Mouse (Mus musculus): ENCODE results near the gene Cux1.

The Cux1 gene

DNA sequence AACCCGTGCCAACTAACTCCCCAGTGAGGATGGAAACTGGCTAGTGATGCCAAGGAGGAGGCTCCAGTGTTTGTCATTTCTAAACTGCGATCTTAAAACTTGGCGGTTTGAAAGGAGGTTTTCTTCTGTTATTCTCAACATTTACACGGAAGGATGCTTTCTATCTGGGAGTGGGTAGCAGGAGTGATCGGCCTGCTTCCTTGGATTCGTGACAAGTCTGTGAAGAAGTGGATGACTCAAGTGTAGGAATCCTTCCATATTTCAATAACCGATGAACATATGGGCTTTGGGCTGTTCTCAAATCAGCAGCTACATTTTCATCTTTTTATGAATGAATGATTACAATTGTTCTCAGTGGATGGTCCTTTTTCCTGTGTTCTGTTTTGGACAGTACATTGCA, 282.2 kb downstream of the Cux1 start:
- Histone ChIP-seq H3K27me3 (ENCODE audit: control insufficient read depth, insufficient read depth, low read length, poor library complexity, severe bottlenecking) (no peaks in the 10 kb centered on the region), H3K36me3 (ENCODE audit: control insufficient read depth, insufficient read depth, low read length, poor library complexity, severe bottlenecking) (peaks cover 6% of the 10 kb centered on the region)
- no peak for DNase-seq (ENCODE audit: low read depth, low spot score)

DNA sequence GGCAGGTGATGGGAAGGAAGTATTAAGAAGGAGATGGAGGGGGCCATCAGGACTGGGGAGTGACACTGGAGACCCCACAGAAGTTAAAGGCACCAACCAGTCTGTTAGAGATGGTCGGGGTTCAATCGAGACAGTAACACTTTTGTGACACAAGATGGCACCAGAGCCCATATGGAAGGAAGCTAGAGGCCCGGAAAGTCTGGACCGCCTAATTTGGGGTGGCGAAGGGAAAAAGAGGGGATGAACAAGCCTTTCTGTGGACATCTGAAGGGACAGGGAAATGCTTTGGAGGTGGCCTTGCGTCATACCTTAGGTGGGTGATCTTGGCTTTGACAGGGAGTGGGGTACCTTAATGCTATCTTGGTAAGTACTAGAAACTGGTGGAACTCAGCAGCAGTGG, 285.9 kb downstream of the Cux1 start:
- DNase-seq (ENCODE audit: low read depth, low spot score), result peak; percentile 28
- Histone ChIP-seq H3K27me3 (ENCODE audit: control insufficient read depth, insufficient read depth, low read length, poor library complexity, severe bottlenecking) (no peaks in the 10 kb centered on the region), H3K36me3 (ENCODE audit: control insufficient read depth, insufficient read depth, low read length, poor library complexity, severe bottlenecking) (peaks cover 17% of the 10 kb centered on the region)

DNA sequence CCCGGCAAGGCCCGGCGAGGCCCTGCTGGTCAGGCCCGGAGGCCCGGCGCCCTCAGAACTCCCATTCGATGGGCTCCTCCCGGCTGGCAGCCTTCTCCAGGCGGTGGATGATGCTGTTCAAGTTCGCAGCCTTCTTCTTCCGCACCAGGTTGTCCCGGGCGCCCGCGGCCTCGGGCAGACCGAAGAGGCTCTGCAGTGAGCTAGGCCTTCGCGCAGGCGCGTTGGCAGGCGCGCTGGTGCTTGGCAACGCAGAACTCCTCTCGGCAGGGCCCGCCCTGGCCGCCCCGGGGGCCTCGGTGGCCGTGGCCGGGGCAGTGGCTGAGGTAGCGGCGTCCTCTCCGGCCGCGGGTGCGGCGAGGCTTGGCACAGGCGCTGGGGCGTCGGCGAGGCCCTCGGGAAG, 292.6 kb downstream of the Cux1 start:
- H3K27me3 ChIP-seq (ENCODE audit: control insufficient read depth, insufficient read depth, low read length, poor library complexity, severe bottlenecking), result no peaks in the 10 kb centered on the region

DNA sequence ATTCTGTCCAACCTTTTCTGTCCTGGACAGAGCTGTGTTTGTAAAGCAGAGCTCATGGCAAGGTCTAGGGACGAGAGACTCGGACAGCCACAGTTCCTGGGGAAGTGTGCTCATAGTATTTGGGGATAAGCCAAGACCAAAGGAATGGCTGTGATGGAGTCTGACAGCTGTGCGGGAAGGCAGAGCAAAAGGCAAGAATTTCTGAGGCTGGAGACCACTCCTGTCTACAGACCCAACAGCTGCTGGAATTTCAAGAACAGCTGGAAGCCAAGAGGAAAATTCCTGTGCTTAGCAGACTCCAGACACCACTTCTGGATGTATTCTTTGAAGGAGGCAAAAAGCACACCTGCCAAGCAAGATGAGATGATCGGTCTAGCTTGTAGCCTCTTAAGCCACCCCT, 297.4 kb downstream of the Cux1 start:
- Histone ChIP-seq H3K27me3 (ENCODE audit: control insufficient read depth, insufficient read depth, low read length, poor library complexity, severe bottlenecking) (no peaks in the 10 kb centered on the region), H3K36me3 (ENCODE audit: control insufficient read depth, insufficient read depth, low read length, poor library complexity, severe bottlenecking) (peaks cover under 1% of the 10 kb centered on the region; the same call in 1 of the 2 replicates)
- DNase-seq (ENCODE audit: low read depth, low spot score), result no peak

More for the DNA sequence above, 292.6 kb downstream of the Cux1 start:
- H3K36me3 ChIP-seq (ENCODE audit: control insufficient read depth, insufficient read depth, low read length, poor library complexity, severe bottlenecking), result peaks cover 15% of the 10 kb centered on the region
- no peak for DNase-seq (ENCODE audit: low read depth, low spot score)

DNA sequence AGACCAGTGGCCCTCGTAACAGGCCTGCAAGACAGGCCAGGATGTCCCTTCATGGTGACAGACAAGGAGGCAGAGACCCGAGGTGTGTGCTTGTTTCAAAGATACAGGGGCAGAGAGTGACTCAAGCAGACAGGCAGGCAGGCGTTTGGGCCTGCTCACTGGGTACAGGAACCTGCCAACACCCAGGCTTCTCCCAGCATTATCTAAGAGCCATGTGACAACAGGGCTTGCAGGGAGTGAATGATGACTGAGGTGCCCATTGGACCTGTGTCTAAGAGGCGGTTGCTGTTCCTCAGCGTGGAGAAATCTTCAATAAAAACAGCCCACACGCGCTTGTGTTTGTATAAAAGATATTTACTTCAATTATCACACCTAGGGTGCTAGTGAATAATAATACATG, 301.2 kb downstream of the Cux1 start:
- no peaks in the 10 kb centered on the region for H3K27me3 ChIP-seq (ENCODE audit: control insufficient read depth, insufficient read depth, low read length, poor library complexity, severe bottlenecking)
- DNase-seq (ENCODE audit: low read depth, low spot score), result no peak
- H3K36me3 ChIP-seq (ENCODE audit: control insufficient read depth, insufficient read depth, low read length, poor library complexity, severe bottlenecking), result no peaks in the 10 kb centered on the region

DNA sequence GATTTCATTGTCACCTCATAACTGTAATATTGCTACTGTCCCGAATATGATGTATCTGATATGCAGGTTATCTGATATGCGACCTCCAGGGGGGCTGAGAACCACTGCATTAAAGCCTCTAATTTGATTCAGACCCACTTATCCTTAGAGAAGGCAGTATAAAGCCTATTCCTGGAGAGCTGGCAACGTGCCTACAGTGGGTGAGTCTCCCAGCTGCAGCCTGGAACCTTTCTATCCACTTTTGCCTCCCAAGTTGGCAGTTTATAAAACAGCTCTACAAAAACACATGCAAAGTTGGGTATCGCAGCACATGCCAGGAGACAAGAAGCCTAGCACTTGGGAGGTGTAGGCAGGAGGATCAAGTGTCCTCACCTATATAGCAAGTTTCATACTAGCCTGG, 303.9 kb downstream of the Cux1 start:
- no peaks in the 10 kb centered on the region for H3K36me3 ChIP-seq (ENCODE audit: control insufficient read depth, insufficient read depth, low read length, poor library complexity, severe bottlenecking)
- H3K27me3 ChIP-seq (ENCODE audit: control insufficient read depth, insufficient read depth, low read length, poor library complexity, severe bottlenecking), result no peaks in the 10 kb centered on the region
- no peak for DNase-seq (ENCODE audit: low read depth, low spot score)

DNA sequence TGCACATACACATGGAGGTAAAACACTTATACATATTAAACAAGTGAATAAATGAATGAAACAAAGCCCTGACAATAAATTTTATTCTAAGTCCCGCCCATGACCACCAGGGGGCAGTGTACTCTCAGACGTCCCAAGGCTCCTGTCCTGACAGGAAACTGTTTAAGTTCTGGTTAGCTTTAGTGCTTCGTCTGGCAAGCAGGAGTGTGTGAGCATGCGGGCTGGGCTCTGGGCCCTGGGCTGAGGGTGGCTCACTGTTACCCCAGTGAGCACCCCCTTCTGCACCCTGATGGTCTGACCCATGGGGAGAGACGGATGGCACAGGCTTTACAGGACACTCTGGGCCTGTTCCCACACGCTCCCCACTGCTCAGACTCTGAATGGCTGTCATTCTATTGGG, 308.4 kb downstream of the Cux1 start:
- no peaks in the 10 kb centered on the region for H3K36me3 ChIP-seq (ENCODE audit: control insufficient read depth, insufficient read depth, low read length, poor library complexity, severe bottlenecking)
- DNase-seq (ENCODE audit: low read depth, low spot score), result peak; percentile 79
- no peaks in the 10 kb centered on the region for H3K27me3 ChIP-seq (ENCODE audit: control insufficient read depth, insufficient read depth, low read length, poor library complexity, severe bottlenecking)

DNA sequence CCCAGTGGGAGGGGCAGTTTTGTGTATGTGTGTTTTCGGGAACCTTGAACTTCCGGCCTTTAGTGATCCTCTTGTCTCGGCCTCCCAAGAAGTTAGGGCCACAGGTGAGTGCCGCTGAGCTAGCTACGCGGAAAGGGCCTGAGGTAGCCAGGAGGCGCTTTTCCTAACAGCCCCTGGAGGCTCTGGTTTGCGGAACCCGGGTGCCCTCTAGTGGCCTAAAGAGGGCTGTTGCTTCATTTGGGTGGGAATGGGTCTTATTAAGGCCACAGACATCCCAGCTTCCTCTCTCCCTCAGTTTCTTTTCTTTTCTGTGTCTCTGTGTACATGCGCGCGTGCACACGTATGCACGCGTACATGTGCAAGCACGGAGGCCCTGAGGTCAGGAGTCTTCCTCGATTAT, 314.4 kb downstream of the Cux1 start:
- DNase-seq (ENCODE audit: low read depth, low spot score), result peak; percentile 87
- Histone ChIP-seq H3K27me3 (ENCODE audit: control insufficient read depth, insufficient read depth, low read length, poor library complexity, severe bottlenecking) (no peaks in the 10 kb centered on the region), H3K36me3 (ENCODE audit: control insufficient read depth, insufficient read depth, low read length, poor library complexity, severe bottlenecking) (no peaks in the 10 kb centered on the region)

DNA sequence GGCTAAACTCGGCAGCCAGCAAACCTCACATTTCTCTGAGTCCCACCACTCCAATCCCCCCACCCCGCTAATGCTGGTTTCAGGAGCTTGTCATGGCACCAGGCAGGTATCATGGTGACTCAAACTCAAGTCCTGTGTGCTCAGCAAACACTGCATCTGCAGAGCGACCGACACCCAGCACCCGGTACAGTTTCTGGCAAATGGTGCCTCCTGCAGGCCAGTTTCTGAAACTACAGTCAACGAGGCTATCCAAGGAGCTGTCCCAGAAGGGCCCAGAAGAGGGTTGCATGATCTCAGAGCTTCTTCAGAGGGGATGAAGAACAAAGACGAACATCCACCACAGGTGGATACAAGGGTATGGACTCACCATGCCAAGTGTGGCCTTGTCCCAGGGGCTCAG, 316.3 kb downstream of the Cux1 start:
- Histone ChIP-seq H3K27me3 (ENCODE audit: control insufficient read depth, insufficient read depth, low read length, poor library complexity, severe bottlenecking) (no peaks in the 10 kb centered on the region), H3K36me3 (ENCODE audit: control insufficient read depth, insufficient read depth, low read length, poor library complexity, severe bottlenecking) (no peaks in the 10 kb centered on the region)
- DNase-seq (ENCODE audit: low read depth, low spot score), result peak; percentile 66

DNA sequence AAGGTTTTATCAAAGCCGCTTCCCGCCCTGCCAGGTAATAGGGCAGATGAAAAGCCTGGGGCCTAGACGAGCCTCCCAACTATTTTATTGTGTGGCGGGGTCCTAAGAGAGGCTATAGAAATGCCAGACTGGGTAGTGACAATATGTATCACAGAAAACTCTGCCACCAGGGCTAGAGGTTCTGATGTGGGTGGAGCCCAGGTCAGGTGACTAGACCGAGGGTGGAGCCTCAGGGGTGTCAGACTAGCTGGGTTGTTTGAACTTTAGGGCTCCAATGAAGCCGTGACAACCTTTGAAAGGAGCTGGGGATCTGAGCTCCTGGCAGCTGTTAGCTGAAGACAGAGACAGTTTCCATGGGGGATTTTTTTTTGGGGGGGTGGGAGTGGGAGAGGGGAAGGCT, 318.8 kb downstream of the Cux1 start:
- H3K36me3 ChIP-seq (ENCODE audit: control insufficient read depth, insufficient read depth, low read length, poor library complexity, severe bottlenecking), result no peaks in the 10 kb centered on the region
- no peaks in the 10 kb centered on the region for H3K27me3 ChIP-seq (ENCODE audit: control insufficient read depth, insufficient read depth, low read length, poor library complexity, severe bottlenecking)
- DNase-seq (ENCODE audit: low read depth, low spot score), result peak; percentile 35

DNA sequence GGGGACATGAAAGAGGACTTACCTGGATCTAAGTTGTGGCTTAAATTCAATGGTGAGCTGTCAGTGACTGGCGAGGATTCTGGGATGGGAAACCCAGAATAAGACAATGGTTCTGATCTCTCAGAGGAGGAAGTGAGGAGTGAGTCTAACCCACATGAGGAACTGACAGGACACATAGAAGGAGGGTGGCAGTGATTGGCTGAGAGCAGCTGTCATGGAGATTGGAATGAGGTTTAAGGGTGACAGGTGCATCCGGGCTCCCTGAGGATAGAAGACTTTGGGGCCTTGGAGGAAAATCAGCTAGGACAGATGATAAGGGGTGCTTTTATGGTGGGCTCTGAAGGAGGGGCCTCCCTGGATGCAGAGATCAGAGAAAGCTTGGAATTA, 320.8 kb downstream of the Cux1 start, which contains the start of gene Sh2b2:
Sh2b2 (minus strand) TSS at position 105 of the 387 bp plus-strand sequence.
- Histone ChIP-seq H3K36me3 (ENCODE audit: control insufficient read depth, insufficient read depth, low read length, poor library complexity, severe bottlenecking) (no peaks in the 10 kb centered on the region), H3K27me3 (ENCODE audit: control insufficient read depth, insufficient read depth, low read length, poor library complexity, severe bottlenecking) (no peaks in the 10 kb centered on the region)
- DNase-seq (ENCODE audit: low read depth, low spot score), result peak; percentile 57

DNA sequence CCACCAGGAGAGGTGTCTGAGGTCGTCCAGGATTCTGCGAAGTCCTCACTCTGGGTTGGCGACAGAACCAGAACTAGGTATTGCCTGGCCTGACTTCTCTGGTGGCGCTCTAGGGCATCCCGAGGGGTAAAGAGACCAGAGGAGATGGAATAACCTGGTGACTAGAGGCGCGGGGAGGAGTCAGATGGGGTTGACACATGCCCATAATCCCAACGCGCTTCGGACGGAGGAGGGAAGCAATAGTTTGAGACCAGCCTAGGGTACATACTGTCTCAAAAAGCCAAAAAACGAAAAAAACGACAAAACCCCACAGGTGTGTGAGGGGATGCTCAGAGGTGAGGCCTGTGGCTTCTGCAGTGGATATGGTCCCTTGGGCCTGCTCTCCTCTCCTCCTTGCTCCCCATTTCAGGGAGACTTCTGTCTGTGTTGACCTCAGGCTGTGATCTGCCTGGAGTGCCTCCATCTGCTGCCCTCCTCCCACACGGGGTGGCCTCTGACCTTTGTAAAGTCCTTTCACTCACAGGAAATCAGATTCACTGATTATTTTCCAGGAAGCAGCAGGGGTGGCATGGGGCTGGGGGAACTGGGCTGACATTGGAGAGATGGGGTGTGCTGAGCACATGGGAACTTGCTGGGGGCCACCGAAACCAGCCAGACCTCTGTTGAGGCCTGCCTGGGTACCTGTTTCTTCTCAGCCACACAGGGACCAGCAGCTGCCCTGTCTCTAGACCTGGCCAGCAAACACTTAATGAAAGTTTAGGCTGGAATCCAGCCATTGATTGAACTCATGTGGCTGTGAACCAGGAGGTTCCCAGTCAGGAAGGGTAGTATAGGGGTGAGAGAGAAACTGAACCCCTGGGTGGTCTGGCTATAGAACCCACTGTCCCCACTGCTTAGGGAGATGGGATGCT, 321.5 kb downstream of the Cux1 start:
- Histone ChIP-seq H3K36me3 (ENCODE audit: control insufficient read depth, insufficient read depth, low read length, poor library complexity, severe bottlenecking) (no peaks in the 10 kb centered on the region), H3K27me3 (ENCODE audit: control insufficient read depth, insufficient read depth, low read length, poor library complexity, severe bottlenecking) (no peaks in the 10 kb centered on the region)
- no peak for DNase-seq (ENCODE audit: low read depth, low spot score)

DNA sequence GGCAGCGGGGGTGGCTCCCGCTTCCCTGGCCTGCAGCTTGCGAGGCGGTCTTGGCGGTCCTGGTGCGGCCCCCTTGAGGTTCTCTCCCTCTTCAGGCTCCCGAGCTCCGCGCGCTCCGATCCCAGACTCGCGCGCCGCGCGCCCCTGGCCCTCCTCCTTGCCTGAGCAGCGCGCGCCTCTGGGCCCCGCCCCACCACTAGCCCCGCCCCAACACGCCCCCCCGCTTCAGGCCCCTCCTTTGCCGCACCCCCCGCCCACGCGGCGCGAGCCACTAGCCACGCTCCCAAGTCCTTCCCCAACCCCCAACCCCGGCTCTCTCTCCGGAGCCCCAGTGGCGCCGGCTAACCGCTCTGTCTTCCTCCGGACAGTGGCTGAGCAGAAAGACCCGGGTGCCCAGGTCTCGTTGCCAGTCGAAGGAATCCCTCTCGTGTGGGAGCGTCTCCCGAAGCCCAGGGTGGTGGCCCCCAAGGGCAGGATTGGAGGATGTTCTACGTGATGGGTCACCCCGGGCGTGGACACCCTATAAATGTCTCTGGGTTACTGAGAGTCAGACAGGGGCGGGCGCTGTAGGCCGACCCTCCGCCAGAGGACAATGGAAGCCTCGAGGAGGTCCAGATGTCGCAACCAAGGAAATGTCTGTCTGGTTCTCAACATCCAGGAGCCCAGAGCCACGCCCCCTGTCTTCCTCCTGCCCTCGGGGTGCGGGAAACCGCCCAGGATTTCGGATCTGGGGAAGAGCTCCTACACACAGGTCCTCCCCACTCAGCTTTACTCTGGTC, 322.3 kb downstream of the Cux1 start:
- H3K27me3 ChIP-seq (ENCODE audit: control insufficient read depth, insufficient read depth, low read length, poor library complexity, severe bottlenecking), result no peaks in the 10 kb centered on the region
- no peaks in the 10 kb centered on the region for H3K36me3 ChIP-seq (ENCODE audit: control insufficient read depth, insufficient read depth, low read length, poor library complexity, severe bottlenecking)
- peak; percentile 81 for DNase-seq (ENCODE audit: low read depth, low spot score)

DNA sequence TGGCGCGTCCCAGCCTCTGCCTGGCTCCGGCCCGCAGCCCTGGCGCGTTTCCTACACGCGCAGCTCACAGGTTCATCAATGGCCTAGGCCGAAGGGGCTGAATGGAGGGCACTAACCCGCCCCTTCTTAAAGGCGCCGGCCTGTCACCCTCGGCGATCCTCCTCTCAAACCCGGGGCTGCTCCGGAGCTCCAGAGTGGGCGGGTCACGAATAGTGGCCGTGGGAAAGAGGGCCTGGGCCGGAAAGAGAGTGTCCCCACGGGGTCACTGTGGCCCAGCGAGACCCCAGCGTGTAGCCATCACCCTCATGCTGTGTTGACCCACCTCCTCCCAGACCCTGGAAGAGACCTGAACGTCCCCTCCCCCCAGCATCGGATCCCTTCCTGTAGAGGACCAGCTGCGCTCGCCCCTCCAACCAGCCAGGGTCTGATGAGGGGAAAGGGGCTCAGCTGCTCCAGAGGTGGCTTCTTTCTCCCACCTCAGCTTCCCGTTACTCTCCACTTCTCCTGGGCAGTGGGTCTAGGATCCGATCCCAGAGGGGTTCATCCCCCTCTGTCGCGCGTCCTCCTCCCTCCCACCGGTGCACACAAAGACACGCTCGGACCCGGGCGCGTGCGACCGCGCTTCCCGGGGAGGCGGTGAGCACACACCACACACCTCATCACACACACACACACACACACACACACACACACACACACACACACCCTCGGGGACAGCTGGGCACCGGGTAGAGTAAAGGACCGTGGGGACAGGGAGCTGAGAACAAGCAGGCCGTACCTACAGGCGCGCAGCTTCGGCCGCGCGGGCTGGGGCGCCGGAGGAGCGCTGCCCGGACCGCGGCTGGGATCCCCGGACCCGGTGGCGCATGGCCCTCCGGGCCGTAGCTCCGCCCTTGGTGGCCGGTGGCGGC, 323.2 kb downstream of the Cux1 start:
- H3K36me3 ChIP-seq (ENCODE audit: control insufficient read depth, insufficient read depth, low read length, poor library complexity, severe bottlenecking), result no peaks in the 10 kb centered on the region
- H3K27me3 ChIP-seq (ENCODE audit: control insufficient read depth, insufficient read depth, low read length, poor library complexity, severe bottlenecking), result no peaks in the 10 kb centered on the region
- no peak for DNase-seq (ENCODE audit: low read depth, low spot score)

Measured in splenic B cell, adult 2 months (primary cell).